Mouse (Mus musculus) Patski (cell line): ENCODE results near the gene Clns1a. TPM values are rescaled to one million over a fixed set of nuclear protein-coding genes. Genes with fewer than 3 reads are reported as not detected.

ENCODE experiments used
- ATAC-seq: fragments of 100-300 bp; one replicate; pipeline ENCODE4 v1.8.0; 2021
- CTCF ChIA-PET: fragments of 350-600 bp; sonication (Branson Sonifier 250); formaldehyde crosslinking; loops from one replicate; lab custom pipeline; 2022; ENCODE audit warnings: inconsistent platforms; lab: Charles Lee
- POLR2A ChIA-PET: fragments of 350-600 bp; sonication (Branson Sonifier 250); formaldehyde crosslinking; loops from one replicate; lab custom pipeline; 2022; ENCODE audit warnings: antibody characterized with exemption, inconsistent platforms; lab: Charles Lee
- DNase-seq: peaks from one replicate; pipeline ENCODE4 v3.0.0-alpha.2; 2011; ENCODE audit warnings: low read depth, low spot score
- H3K27me3 ChIP-seq: fragments of 371-371 bp; one replicate; pipeline ENCODE4 v1.5.1; 2021
- CTCF ChIP-seq: fragments of 100-300 bp; IDR thresholded peaks from one replicate; pipeline ENCODE4 v1.5.1; 2021
- in situ Hi-C: fragments of 300-500 bp; cut with MboI; formaldehyde crosslinking; loops from 3 replicates; pipeline ENCODE4 v1.11.1; 2018; ENCODE audit warnings: low pct_unique_long_range_greater_than_20kb, mixed read lengths
- polyA plus RNA-seq: library from polyadenylated mRNA; unstranded; gene quantifications from one replicate; pipeline ENCODE4 v1.2.3, GENCODE M21; 2021

Clns1a gene
- polyA plus RNA-seq, 1 experiment from 2014 or later, result 82.0 TPM

GRCm38 (mm10) chr7:97765963-97766347 is 69.5 kb downstream of the Clns1a start:
- ChIA-PET CTCF (no interaction called here), POLR2A (no interaction called here)
- H3K27me3 ChIP-seq, result no peaks in the 10 kb centered on the region
- in situ Hi-C loops, result no loop called here
- ATAC-seq, result no peak
- TF ChIP-seq CTCF, result no peak
- DNase-seq, result no peak

GRCm38 (mm10) chr7:97766406-97767166 is 70.2 kb downstream of the Clns1a start:
- ChIA-PET CTCF (no interaction called here), POLR2A (no interaction called here)
- H3K27me3 ChIP-seq, result no peaks in the 10 kb centered on the region
- ATAC-seq, result no peak
- DNase-seq, result no peak
- in situ Hi-C loops, result no loop called here
- no peak for TF ChIP-seq CTCF

- TF ChIP-seq CTCF, result no peak
- ChIA-PET CTCF (interaction anchor here (0.9 kb wide), 1 partner anchor 19 kb away, joined by 3 read pairs; no protein-coding TSS in a partner anchor), POLR2A (no interaction called here)
- no peaks in the 10 kb centered on the region for H3K27me3 ChIP-seq
- DNase-seq, result no peak
- no peak for ATAC-seq
- in situ Hi-C loops, result no loop called here
Observed at GRCm38 (mm10) chr7:97767841-97768240, 71.4 kb downstream of the Clns1a start.

GRCm38 (mm10) chr7:97769020-97769419 is 72.6 kb downstream of the Clns1a start:
- no peak for ATAC-seq
- DNase-seq, result no peak
- in situ Hi-C loops, result no loop called here
- ChIA-PET CTCF (no interaction called here), POLR2A (no interaction called here)
- TF ChIP-seq CTCF, result no peak
- H3K27me3 ChIP-seq, result no peaks in the 10 kb centered on the region

Other genes with a start within 250 kb of the Clns1a start
- gene Kctd14, start 245.3 kb upstream of the Clns1a start, polyA plus RNA-seq, result not detected
- gene Ints4, start 215.7 kb upstream of the Clns1a start, polyA plus RNA-seq, result 42.6 TPM
- 23.1 TPM for gene Aamdc, start 117.1 kb upstream of the Clns1a start, polyA plus RNA-seq
- 22.8 TPM for gene Rsf1, start 116.7 kb upstream of the Clns1a start, polyA plus RNA-seq
- 0.35 TPM for gene Aqp11, start 41.7 kb downstream of the Clns1a start, polyA plus RNA-seq
- gene Pak1, start 91.9 kb downstream of the Clns1a start, polyA plus RNA-seq, result 14.1 TPM
- not detected for gene Gdpd4, start 223.3 kb downstream of the Clns1a start, polyA plus RNA-seq